Mouse (Mus musculus): ENCODE measurements around the gene Rpap3.

Rpap3 gene

DNA sequence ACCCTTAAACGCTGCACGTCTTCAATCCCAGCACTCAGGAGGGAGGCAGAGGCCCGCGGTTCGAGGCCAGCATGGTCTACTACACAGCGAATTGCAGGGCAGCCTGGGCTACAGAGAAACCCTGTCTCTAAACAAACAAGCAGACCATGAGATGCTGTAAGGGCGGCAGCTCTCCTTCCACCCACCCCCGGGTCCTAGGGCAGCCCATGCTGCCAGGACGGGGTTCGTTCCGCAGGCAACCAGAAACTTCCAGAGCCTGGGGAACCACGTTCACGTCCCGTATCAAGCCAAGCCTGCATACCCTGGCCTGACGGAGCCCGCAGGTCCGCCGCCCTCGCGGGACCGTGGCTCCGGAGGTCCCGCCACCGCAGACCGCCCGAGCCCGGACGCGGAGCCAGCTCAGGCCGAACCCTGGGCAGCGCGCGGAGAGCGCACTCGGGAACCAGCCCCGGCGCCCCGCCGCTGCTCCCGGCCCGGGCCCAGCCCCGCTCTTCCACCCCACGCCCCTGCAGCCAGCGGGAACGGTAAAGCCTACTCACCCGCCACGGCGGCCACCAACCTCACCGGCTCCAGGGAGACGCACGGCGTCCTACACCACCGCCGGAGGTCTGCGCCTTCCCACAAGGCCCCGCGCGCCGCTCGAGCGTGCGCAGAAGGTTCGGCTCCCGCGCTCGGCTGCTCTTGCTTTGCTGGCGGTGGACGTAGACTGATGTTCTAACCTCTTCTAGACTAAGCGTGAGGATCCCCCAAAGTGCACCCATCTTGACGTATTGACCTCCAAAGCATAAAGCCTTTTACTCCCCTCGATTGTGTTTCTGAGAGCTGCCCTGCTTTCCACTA, at the start of gene Rpap3:
TSS of gene Rpap3 (minus strand) at position 615 of the 840 bp plus-strand sequence.
- DNase-seq, result peak; percentile 87 to 93

GRCm38 (mm10) chr15:97755361-97755760, 49.7 kb upstream of the Rpap3 start:
- no peak for DNase-seq

DNA sequence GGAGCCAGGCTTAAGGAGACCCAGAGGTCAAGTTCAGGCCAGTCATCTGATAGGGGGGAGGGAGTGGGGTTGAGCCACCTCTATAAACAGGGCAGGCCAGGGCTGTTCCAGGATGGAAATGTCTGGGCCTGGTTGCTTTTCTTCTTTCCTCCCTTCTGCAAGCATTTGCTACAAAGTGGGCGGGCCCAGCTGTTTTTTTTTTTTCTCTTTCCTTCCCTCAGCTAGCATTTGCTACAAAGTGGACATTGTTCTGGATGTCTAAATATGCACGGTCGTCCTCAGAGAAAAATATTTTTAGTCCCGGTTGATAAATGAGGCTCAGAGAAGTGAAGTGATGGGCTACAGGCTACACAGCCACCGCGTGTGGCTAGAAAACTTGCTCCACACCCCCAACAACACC, 48.9 kb upstream of the Rpap3 start:
- no peak for DNase-seq

DNA sequence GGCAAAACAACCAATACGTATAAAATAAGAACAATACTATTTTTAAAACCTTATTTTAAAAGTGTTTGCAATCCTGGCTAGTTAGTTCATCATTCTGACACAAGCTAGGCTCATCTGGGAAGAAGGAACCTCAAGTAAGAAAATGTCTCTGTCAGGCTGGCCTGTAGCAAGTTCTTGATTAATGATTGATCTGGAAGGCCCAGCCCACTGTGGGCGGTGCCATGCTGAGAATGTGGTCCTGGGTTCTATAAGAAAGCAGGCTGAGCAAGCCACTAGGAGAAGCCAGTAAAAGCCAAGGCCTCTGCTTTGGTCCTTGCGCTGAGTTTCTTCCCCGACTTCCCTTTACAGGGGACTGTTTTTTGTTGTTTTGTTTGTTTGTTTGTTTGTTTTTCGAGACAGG, 46.9 kb upstream of the Rpap3 start:
- peak; percentile 68 to 75 for DNase-seq

DNA sequence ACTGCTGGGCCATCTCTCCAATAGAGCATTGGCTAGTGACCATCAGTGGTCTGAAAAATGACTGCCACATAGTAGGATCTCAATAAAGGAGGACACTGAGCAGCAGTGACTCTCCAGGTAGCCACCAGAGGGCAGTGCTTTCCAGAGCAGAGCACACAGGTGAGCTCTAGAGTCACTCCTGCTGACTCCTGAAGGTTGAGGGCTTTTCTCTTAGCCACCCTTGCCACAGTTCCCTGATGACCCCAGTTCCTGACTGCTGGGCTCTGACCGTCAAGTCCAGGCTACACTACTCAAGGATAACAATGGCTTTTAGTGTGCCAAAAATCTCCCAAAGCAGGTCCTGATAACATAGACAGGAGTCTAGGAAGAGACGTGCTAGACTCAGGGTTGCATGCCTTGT, 46.1 kb upstream of the Rpap3 start:
- peak in 1 of 2 experiments; percentile 63 for DNase-seq

DNA sequence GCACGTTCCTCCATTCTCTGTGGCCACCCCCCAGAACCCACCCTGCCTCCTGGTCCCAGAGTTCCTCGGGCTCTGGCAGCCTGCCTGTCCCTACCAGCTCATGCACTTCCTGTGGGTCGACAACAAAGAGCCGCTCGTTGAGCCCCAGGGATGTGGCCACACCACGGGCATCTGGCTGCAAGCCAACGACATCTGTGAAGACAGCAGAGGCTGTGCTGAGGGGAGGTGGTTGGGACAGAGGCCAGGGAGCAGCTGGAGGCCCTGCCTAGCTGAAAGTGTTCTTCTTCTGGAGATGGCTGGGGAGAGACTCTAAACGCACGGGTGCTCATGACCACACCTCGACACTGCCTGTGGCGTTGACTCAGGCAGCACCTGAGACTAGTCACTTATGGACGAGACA, 45.1 kb upstream of the Rpap3 start:
- peak; percentile 89 to 91 for DNase-seq

GRCm38 (mm10) chr15:97749841-97750240, 44.2 kb upstream of the Rpap3 start:
- no peak for DNase-seq

DNA sequence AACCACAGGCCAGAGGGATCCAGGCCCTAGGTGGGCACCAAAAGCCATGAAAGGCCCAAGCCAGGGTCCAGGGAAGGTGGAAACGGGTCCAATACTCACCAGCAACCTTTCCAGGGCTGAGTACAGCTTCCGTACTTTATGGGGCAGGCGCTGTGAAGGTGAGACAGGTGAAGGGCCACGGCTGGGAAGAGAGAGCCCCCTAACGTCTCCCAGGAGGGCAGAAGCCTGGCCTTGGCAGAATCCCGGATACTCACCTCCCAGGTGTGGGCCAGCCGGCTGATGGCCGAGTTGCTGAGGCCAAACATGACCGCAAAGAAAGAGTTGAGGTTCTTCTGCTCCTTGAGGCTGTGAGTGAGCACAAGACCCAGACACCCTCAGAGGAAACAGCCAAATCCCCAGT, 43.8 kb upstream of the Rpap3 start:
- DNase-seq, result no peak

- DNase-seq, result no peak
These were observed 43.3 kb upstream of the Rpap3 start for GRCm38 (mm10) chr15:97748964-97749363.

DNA sequence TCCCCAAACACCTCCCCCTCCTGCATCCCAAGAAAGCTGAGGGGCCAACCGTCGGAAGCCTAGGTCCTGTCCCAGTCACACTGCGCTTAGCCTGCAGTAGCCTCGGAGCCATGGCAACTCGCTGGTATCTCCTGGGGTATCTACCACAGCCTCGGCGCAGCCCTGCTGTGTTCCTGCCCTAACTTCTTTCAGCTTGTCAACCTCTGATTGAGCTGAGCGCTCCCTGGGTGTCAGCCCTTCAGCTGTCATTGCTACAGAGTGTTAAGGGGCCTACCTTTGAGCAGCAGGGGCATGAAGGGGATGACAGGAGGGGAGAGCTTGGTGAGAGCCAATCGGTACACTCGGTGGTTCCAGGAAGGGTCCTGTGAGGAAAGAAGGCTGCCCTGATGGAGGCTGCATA, 42.7 kb upstream of the Rpap3 start:
- DNase-seq, result no peak

GRCm38 (mm10) chr15:97747486-97747885, 41.9 kb upstream of the Rpap3 start:
- no peak for DNase-seq

GRCm38 (mm10) chr15:97746748-97747147, 41.1 kb upstream of the Rpap3 start:
- no peak for DNase-seq

DNA sequence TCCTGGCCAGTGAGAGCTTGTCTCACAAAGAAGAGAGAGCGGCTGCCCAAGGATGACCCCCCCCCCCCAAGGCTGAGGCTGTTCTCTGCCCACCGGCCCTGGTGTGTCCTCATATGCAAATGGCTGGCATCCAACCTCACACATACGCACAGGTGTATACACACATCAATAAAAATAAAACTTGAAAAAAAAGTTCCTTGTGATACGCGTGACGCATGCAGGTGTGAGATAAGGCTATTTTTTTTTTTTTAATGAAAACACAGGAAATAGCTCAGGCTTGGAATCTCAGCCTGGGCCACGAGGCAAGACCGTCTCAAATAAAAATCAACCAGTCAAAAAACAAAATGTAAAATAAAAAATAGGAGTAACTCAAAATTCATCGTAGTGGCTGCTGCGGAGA, 40.7 kb upstream of the Rpap3 start:
- no peak for DNase-seq

DNA sequence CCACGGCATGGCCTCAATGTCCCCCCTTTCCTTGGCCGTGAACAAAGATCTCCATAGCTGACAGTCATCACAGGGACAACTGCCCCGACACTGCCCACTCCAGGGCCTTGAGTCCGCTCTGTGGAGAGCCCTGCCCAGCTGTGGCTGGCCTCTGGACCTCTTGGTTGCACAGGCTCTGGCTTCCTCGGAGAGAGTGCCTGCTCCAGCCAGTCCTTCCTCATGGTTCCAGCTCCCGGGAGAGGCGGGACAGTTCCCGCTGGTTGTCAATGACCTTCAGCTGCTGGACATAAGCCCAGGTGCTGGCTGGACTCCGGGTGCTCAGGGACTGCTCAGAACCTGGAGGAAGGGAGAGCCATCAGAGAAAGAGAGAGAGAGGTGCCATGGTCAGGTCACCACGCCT, 39.7 kb upstream of the Rpap3 start:
- peak; percentile 89 to 92 for DNase-seq

GRCm38 (mm10) chr15:97744930-97745329, 39.3 kb upstream of the Rpap3 start:
- no peak for DNase-seq

DNA sequence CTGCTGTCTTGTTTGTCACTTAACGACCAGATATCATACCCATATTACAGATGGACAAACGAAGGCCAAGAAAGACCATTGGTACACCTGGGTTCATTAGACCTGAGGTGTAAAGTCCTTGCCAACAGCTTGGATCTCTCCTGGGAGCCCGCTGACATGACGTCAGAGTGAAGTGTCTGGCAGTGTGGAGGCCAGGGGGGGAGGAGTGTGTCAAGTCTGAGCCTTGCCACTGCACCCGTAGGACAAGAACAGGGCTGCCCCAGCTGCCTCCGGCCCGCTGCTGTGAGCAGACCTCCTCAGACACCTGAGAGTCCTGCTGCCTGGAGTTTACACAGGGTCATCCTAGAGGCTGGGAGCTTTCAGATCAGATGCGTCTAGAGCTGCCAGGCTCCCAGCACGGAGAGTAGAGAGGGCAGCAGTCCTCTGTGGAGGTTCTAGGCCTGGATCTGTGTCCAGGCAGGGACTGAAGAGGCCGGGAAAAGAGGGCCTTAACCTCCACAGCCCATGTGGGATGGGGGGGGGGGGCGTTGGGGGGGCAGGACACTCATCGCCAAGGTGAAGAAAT, 38.4 kb upstream of the Rpap3 start:
- DNase-seq, result peak in 1 of 2 experiments; percentile 51

GRCm38 (mm10) chr15:97743210-97743609, 37.6 kb upstream of the Rpap3 start:
- DNase-seq, result peak in 1 of 2 experiments; percentile 65

DNA sequence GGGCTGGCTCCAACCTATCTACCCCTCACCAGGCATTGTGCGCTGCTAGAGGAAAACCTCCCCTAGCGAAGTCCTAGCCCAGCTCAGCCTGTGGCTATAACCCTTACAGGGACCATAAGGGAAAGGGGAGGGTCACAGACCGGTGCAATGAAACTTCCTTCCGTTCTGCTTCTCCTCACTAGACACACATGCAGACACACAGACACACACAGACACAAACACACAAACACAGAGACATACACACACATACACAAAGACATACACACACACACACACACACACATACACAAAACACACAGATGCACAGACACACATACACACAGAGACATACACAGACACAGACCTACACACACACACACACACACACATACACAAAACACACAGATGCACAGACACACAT, 37.0 kb upstream of the Rpap3 start:
- DNase-seq, result no peak

GRCm38 (mm10) chr15:97742074-97742473, 36.4 kb upstream of the Rpap3 start:
- DNase-seq, result no peak

GRCm38 (mm10) chr15:97741662-97742061, 36.0 kb upstream of the Rpap3 start:
- DNase-seq, result no peak

- no peak for DNase-seq
These were observed 34.7 kb upstream of the Rpap3 start for GRCm38 (mm10) chr15:97740283-97740732.

DNA sequence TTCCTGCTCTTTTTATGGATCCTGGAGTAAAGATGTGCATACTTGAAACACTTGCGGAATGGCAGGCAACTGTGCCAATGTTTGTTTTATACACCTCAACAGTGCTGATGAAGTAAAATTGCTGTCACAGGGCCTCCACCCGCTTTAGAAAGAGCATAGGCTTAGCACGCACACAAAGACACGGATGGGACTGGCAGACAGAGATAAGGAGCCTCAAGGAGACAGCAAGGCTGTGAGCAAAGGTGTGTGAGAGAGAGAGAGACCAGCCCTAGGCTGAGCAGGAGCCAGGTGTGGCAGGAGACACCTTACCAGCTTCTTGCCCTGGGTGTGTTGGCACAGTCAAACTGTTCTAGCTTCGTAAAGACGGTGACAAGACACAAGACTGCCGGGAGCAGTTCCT, 33.3 kb upstream of the Rpap3 start:
- DNase-seq, result no peak

GRCm38 (mm10) chr15:97731988-97732387, 26.4 kb upstream of the Rpap3 start:
- no peak for DNase-seq

GRCm38 (mm10) chr15:97731111-97731510, 25.5 kb upstream of the Rpap3 start, which contains the start of gene Endou:
Gene Endou, minus strand, starts transcription at chr15:97731339.
- no peak for DNase-seq

Data from kidney, postnatal 36 days (tissue).